Mouse (Mus musculus) layer of hippocampus, adult 2 months (tissue): Measurements from ENCODE around the gene Dcxr. TPM values are rescaled to one million over a fixed set of nuclear protein-coding genes. Genes with fewer than 3 reads are reported as not detected.
"Not testable (repeated sequence)": the region's sequence is repeated elsewhere in the genome, so short reads cannot be mapped to it uniquely, and the experiment has no call there.

Experiments used
- DNase-seq, 2 experiments: peaks; one replicate each; pipeline ENCODE4 v3.0.0; 2022; ENCODE audit warnings: low spot score in 2 of 2
- H3K27ac ChIP-seq: fragments of 200-600 bp; 2 replicates; pipeline ENCODE4 v1.8.1; 2022
- H3K4me3 ChIP-seq: fragments of 200-600 bp; 2 replicates; pipeline ENCODE4 v1.8.1; 2022; ENCODE audit warnings: mild to moderate bottlenecking
- CTCF ChIP-seq: fragments of 200-600 bp; conservative IDR thresholded peaks from 2 replicates; pipeline ENCODE4 v1.8.1; 2022; ENCODE audit warnings: antibody characterized with exemption, mild to moderate bottlenecking, moderate library complexity
- total RNA-seq, 2 experiments: library from RNA; stranded (reverse); gene quantifications; 2 replicates each; pipeline ENCODE4 v1.2.3; 2021

The Dcxr gene
- total RNA-seq, 2 experiments from 2014 or later = 9.9 to 11.3 TPM

DNA sequence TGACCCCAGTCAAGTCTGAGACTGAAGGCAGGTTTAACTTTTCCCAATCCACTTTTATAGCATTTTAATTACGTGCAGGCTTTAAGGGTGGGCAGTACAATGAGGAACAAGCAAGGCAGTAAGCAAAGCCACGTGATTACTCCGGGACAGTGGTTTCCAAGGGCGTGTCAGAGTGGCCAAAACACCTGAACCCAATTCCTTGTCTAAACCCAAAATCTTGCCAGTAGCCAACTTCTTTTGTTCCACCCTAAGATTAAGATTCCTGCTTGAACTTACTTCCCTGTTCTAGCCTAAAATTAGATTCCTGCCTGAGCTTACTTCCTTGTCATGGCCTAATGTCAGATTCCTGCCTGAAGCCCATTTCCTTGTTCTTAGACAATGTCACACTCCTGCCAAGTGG is 20.9 kb upstream of the Dcxr start:
- no peak for DNase-seq

DNA sequence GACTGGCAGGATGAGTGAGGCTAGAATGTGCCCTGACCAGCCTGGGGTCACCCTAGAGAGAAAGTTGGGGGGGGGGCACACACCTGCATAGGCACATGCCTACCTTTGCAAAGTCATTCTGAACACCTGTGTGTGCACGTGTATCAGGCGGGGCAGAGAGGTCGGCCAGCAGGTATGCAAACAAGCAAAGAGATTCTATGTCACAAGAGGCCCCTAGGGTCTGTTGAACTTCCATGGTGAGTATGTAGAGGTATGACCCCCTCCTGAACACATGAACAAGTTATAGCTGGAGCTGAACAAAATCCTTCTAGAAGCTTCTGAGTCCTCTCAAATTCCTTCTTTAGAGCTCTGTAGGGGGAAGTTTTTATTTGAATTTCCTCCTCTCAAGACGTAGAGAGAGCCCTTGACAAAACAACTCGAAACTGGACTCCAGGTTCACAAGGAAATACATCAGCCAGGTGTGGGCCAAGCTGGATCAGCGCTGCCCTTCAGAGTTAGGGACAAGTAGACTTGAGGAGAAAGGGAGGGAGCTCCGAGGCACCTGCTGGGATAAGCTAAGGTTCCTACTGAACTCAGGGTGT is 17.1 kb upstream of the Dcxr start:
- DNase-seq = no peak
- TF ChIP-seq CTCF = no peak
- H3K4me3 ChIP-seq = no peak overlapping the region
- H3K27ac ChIP-seq = no peak overlapping the region

More for the DNA sequence above, 20.9 kb upstream of the Dcxr start:
- TF ChIP-seq CTCF = no peak
- Histone ChIP-seq H3K4me3 (no peak overlapping the region), H3K27ac (no peak overlapping the region; the same call in 1 of the 2 replicates)

DNA sequence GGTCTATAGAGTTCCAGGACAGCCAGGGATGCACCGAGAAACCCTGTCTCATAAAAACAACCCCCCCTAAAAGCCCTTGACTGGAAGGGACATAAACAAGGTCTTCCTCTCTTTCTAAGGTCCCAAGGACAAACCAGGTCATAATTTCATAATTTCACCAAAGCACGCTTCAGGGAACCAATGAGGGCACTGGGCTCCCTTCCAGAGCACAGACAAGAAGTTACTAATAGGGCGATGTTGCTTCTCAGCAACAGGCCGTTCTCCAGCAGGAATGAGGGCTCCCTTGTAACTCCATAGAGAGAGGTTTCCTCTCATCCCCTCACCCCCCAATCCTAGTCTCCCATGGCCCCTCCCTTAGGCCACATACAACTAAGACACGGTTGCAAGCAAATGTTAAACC is 13.9 kb upstream of the Dcxr start:
- no peak for TF ChIP-seq CTCF
- Histone ChIP-seq H3K4me3 (no peak overlapping the region), H3K27ac (no peak overlapping the region)
- DNase-seq = no peak

DNA sequence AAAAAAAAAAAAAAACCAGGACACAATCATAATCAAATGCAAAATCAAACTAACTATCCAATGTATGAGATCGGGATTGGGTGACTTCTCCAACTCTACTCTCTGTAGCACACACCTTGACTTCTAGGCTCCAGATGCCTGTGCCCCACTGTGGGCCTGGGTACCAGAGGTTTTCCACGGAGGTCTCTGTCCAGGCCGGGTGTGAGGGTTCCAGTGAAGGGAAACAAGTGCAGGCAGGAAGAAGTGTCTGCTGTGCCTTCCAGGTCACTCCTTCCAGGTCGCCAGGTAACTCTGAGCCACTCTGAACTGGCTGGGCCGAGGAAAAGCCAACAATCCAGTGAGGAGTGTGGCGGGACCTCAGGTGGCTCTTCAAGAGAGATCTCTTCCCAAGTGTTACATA is 9.3 kb upstream of the Dcxr start:
- no peak for TF ChIP-seq CTCF
- no peak overlapping the region for H3K4me3 ChIP-seq
- DNase-seq = no peak
- no peak overlapping the region for H3K27ac ChIP-seq

DNA sequence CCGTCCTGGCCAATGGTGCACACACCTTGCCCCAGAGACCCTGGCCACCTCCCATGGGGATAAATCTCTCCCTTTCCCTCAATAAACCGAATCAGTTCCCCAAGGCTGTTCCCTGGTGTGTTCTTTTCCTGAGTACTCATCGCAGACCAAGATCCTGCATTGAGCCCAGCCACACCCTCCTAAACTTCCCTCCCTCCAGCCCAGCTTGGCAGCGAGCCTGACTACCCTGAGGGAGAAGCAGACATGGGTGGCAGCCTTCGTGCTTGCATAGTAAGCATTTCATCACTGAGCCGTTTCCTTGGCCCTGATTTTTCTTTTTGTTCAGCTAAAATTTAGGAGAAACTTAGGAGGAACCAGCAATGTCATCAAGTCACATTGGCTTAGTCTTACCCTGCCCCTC is 6.4 kb upstream of the Dcxr start:
- Histone ChIP-seq H3K27ac (no peak overlapping the region), H3K4me3 (no peak overlapping the region)
- no peak for TF ChIP-seq CTCF
- no peak for DNase-seq

DNA sequence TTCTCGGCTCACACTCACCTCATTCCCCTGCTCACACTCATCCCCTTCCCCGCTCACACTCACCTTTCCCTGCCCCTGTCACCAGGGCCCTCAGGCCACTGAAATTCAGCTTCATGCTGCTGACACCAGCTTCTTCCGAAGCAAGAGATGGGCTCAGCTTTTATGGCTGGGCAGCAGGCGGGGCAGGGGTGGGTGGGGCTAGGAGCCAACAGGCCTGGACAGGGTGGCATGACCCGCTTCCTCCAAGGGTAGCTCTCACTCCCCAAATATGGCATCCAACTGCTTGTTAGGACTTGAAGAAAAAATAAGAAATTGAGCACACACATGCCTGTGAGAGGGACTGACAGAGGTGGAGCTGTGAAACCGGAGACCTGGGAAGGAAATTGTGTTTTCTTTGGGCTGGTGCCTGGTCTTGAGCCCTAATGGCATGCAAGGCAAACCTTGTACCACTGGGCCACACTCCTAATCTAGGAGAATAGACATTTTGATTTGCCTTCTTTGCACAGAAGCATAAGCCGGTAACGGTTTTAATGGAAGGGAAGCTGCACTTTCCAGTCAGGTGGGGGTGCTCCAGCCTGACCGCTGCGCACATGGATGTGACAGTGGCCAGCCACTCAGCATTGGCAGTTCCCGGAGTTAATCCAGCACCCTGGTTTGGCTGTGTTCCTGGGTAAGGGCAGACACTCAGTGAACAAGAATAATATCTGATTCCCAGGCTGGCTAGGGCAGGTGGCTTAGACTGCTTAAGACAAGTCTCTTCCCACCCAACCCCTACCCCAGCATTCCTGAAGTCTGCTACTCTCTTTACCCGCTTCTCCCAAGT is 5.0 kb upstream of the Dcxr start, which contains the start of gene Cbr2:
TSS of gene Cbr2 (minus strand) at position 257 of the 823 bp plus-strand sequence.
- DNase-seq = no peak
- TF ChIP-seq CTCF = no peak
- H3K4me3 ChIP-seq = no peak within 1 kb of the TSS
- no peak within 1 kb of the TSS for H3K27ac ChIP-seq

DNA sequence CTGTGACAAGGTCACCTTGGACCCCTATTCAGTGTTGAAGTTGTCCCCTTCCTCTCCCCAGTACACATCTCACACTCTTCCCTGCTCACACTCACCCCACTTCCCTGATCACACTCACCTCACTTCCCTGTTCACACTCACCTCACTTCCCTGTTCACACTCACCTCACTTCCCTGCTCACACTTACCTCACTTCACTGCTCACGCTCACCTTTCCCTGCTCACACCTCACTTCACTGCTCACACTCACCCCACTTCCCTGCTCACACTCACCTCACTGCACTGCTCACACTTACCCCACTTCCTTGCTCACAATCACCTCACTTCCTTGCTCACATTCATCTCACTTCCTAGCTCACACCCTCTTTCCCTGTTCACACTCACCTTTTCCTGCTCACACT is 4.3 kb upstream of the Dcxr start:
- Histone ChIP-seq H3K27ac (no peak overlapping the region), H3K4me3 (no peak overlapping the region)
- TF ChIP-seq CTCF = no peak
- DNase-seq = no peak

DNA sequence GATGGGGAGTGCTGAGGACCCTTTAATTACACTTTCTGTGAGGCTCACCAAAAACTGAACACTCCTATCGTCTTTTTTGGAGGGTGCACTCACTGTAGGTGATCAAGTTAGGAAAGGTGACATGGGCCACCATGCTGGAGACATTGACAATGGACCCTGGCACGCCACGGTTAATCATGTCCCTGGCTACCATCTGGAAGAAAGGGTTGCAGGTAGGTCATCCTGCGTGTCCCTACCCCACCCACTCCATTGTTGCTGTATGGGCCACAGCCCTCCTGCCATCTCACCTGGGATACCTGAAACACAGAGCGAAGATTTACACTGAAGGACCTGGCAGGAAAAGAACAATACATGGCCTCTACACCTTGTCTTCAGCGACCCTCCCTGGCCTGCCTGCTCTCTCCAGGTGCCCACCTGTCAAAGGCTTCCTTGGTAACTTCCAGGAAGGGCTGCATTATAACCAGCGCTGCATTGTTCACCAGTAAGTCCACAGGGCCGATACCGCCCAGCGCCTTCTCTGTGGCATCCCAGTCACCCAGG is 3.3 kb upstream of the Dcxr start:
- no peak for TF ChIP-seq CTCF
- Histone ChIP-seq H3K4me3 (no peak overlapping the region), H3K27ac (no peak overlapping the region)
- DNase-seq = no peak

DNA sequence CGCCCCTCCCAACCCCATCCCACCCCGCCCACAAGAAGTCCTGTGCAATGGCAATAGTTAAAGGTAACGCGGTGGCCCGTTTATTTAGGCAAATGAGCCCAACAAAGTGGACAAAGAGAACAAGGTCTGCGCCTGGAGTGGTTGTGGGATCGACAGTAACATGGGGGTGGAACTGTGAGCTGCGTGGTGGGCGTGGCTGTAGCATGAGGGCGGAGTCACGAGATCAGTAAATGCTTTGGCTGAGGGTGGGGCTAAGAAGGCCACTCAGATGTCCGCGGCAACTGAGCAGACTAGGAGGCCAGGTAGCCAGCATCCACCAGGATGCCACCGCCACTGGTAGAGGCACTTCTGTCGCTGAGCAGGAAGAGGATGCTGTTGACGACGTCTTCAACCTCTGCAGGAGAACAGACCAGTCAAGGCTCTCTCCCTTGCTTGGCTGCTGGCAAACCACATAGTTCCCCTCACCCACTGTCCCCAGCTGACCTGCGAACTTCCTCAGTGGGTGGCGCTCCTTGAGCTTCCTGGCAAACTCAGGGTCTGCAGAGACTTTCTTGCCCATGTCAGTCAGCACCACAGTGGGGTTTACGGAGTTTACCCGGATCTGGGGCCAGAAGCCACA is 2.5 kb upstream of the Dcxr start:
- H3K4me3 ChIP-seq, DNase-seq, H3K27ac ChIP-seq: not testable (repeated sequence)

DNA sequence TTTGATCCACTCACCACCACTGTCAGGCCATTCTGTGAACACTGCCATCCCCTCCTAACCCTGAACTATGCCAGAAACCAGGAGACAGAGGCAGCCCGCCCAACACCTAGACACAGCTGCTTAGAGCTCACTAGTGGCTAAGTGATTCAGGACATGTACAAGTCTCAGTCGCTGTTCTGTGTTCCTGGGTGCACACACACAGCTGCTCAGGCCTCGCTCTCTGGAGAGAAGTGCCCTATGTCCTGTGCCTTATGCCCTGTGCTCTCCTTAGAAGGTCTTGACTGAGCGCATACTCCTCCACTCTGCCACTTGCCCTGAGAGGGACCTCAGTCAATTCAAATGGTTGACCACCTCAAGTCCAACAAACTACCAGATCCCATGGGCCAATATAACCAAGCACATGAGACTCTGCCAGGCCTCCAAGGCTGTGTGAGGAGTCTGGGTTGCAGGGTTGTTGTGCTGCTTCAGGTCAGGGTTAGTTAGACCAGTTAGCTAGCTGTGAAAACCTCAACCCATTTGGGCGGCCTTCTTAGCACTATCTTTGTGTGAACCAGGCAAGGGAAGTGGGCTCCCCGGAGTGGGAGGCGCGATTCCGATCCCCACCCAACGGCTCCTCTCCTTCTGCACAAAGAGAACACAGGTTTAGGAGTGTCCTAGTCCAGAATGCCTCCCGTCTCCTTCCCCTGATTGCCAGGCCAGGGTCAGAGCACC is 1.6 kb upstream of the Dcxr start:
- no peak for DNase-seq
- TF ChIP-seq CTCF = no peak
- Histone ChIP-seq H3K27ac (no peak overlapping the region), H3K4me3 (no peak overlapping the region)

DNA sequence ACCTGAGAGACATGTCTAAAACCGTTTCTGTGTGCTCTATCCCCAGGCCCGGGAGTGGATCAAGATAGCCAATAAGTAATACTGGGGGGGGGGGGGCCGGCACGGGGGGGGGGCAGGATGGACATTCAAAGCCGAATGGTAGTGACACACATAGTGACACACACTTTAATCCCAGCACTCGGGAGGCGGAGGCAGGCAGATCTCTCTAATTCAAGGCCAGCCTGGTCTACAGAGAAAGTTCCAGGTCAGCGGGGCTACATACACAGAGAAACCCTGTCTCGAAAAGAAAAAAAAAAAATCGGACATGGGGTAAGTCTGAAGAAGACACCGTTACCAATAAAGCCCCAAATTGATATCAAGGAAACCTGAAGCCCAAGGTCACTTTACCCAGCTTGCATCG is 483 bp upstream of the Dcxr start:
- Histone ChIP-seq H3K4me3 (no peak overlapping the region), H3K27ac (no peak overlapping the region)
- peak in 1 of 2 experiments; percentile 1 for DNase-seq
- TF ChIP-seq CTCF = no peak

DNA sequence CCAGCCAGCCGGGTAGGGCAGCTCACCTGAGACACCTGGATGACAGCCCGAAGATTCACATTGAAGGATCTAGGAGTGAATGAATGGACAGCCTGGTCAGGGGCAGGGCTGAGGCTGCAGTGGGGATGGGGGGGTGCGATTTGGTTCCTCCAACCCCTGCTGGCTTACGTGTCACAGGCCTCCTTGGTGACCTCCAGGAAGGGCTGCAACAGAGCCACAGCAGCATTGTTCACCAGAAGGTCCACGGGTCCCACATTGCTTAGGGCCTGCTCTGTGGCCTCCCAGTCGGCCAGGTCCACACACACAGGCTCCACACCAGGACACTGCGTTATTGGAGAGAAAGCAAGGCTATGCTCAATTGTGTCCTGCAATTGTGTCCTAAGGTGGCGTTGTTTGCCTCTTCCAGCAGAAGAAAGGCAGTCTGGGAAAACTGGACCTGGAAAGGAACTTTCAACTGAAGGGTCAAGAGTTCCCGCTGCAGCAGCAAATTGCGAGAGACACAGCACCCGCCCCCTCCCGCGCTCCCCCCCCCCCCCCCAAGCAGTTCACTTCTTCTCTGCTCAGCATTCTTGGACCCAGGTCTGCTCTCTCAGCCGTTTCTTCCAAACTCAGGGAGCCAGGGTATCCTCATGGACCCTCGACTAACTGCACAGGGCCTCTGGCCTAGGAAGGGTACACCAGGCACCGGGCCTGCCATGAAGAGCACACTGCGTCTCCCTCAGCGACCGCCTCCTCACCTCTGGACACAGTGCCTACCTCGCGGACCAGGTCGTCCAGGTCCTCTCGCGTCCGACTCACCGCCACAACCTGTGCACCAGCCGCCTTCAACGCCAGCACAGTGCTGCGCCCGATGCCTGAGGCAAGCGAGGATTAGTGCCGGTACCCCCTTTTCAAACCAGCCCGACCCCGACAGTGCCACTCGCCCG is 575 bp downstream of the Dcxr start:
- peak overlapping the region; percentile 61; the same call in 1 of the 2 replicates for H3K27ac ChIP-seq
- peak overlapping the region; percentile 63 for H3K4me3 ChIP-seq
- no peak for TF ChIP-seq CTCF
- DNase-seq = no peak
